Mouse (Mus musculus) retina, postnatal 7 days (tissue): Measurements from ENCODE around the gene Tagln.

Source experiments
- DNase-seq: peaks from one replicate; pipeline ENCODE4 v3.0.0-alpha.2; 2012; ENCODE audit warnings: low read depth, low spot score

The Tagln gene

GRCm38 (mm10) chr9:45935628-45936210 is at the start of gene Tagln:
Tagln (minus strand) TSS chr9:45936058.
- no peak for DNase-seq

GRCm38 (mm10) chr9:45985229-45985567 is 49.3 kb upstream of the Tagln start:
- peak; percentile 24 for DNase-seq

GRCm38 (mm10) chr9:45984409-45985228 is 48.8 kb upstream of the Tagln start:
- peak; percentile 83 for DNase-seq

- DNase-seq, result no peak
Observed at GRCm38 (mm10) chr9:45983676-45984408, 48.0 kb upstream of the Tagln start.

- DNase-seq, result no peak
Observed at GRCm38 (mm10) chr9:45981331-45981730, 45.5 kb upstream of the Tagln start.

- DNase-seq, result no peak
Observed at GRCm38 (mm10) chr9:45980611-45981010, 44.8 kb upstream of the Tagln start.

GRCm38 (mm10) chr9:45979778-45980177 is 43.9 kb upstream of the Tagln start:
- DNase-seq, result no peak

GRCm38 (mm10) chr9:45976884-45977283 is 41.0 kb upstream of the Tagln start:
- DNase-seq, result no peak

- DNase-seq, result no peak
Observed at GRCm38 (mm10) chr9:45963577-45963976, 27.7 kb upstream of the Tagln start.

- DNase-seq, result no peak
Observed at GRCm38 (mm10) chr9:45961855-45962254, 26.0 kb upstream of the Tagln start.

- DNase-seq, result no peak
Observed at GRCm38 (mm10) chr9:45959661-45960060, 23.8 kb upstream of the Tagln start.

GRCm38 (mm10) chr9:45958851-45959250 is 23.0 kb upstream of the Tagln start:
- no peak for DNase-seq

- DNase-seq, result no peak
Observed at GRCm38 (mm10) chr9:45958023-45958670, 22.3 kb upstream of the Tagln start.

- DNase-seq, result peak; percentile 74
Observed at GRCm38 (mm10) chr9:45955107-45955963, 19.5 kb upstream of the Tagln start, which contains the start of gene Sidt2. Sidt2 (minus strand) TSS chr9:45955258.

GRCm38 (mm10) chr9:45954294-45955106 is 18.6 kb upstream of the Tagln start:
- peak; percentile 25 for DNase-seq

- no peak for DNase-seq
Observed at GRCm38 (mm10) chr9:45953511-45954293, 17.8 kb upstream of the Tagln start.

- DNase-seq, result no peak
Observed at GRCm38 (mm10) chr9:45952890-45953289, 17.0 kb upstream of the Tagln start.

GRCm38 (mm10) chr9:45952057-45952456 is 16.2 kb upstream of the Tagln start:
- DNase-seq, result no peak

GRCm38 (mm10) chr9:45946872-45947183 is 11.0 kb upstream of the Tagln start:
- no peak for DNase-seq
